In genomic region chr12:107934831-107935437, GRCm38 (mm10) we compare ENCODE assay signal across 11 mouse cellular contexts.
DNase-seq lines count a peak whose midpoint lies in the region; ATAC-seq and TF ChIP-seq lines count a peak whose summit lies in the region.
"Had no signal": no experiment of that assay in that cellular context is flagged by ENCODE, and none has a peak within 500 bp of the region (broad histone marks: within the 10 kb centered on the region; RNA-seq: fewer than 3 reads in every experiment).

No protein-coding gene starts in this region.

- H3K36me3 ChIP-seq in midbrain, postnatal 0 days (ENCODE audit: insufficient read depth, low read length), result no peaks in the 10 kb centered on the region

- no peak overlapping the region for H3K9ac ChIP-seq in midbrain, postnatal 0 days (replicated peaks; ENCODE audit: low read length, poor library complexity, severe bottlenecking)
- H3K9ac ChIP-seq: liver, postnatal 0 days had no signal

- H3K9me3 ChIP-seq in midbrain, postnatal 0 days (ENCODE audit: low read length), result no peaks in the 10 kb centered on the region

- H3K27ac ChIP-seq in layer of hippocampus, adult 2 months, result peak overlapping the region; percentile 78
- H3K27ac ChIP-seq in midbrain, postnatal 0 days (ENCODE audit: low read depth, low read length), result no peak overlapping the region

- no peaks in the 10 kb centered on the region for H3K27me3 ChIP-seq in midbrain, postnatal 0 days (ENCODE audit: insufficient read depth, low read length)

- TF ChIP-seq CTCF in layer of hippocampus, adult 2 months (conservative IDR thresholded peaks at IDR 0.05), result no peak
- TF ChIP-seq CTCF in brain, embryonic 14.5 days (IDR thresholded peaks at IDR 0.05; ENCODE audit: borderline replicate concordance, extremely low read depth, insufficient read depth, insufficient read length), result no peak
- TF ChIP-seq CTCF in midbrain, postnatal 0 days (IDR thresholded peaks at IDR 0.05), result no peak

- peak in 1 of 2 experiments; percentile 77 for DNase-seq in layer of hippocampus, adult 2 months (ENCODE audit: low spot score in 2 of 2)
- no peak for DNase-seq in layer of hippocampus, adult 9-10 months (ENCODE audit: low spot score)
- DNase-seq in brain, embryonic 14.5 days (ENCODE audit: low read depth), result peak; percentile 93
- peak; percentile 69 for DNase-seq in kidney, adult 11 months
- peak; percentile 83 for DNase-seq in midbrain, postnatal 0 days (ENCODE audit: low spot score)
- no peak for DNase-seq in gastrocnemius, postnatal 25 days
- DNase-seq in urinary bladder, postnatal 36 days (ENCODE audit: low spot score in 2 of 2), result no peak
- DNase-seq: gastrocnemius, postnatal 14 days; liver, postnatal 0 days had no signal

- TF ChIP-seq POLR2A in brain, embryonic 14.5 days (IDR thresholded peaks at IDR 0.05; ENCODE audit: borderline replicate concordance, extremely low read depth, insufficient read depth, insufficient read length, poor library complexity, severe bottlenecking), result no peak

- peak; percentile 61; the same call in 1 of the 2 replicates for ATAC-seq in midbrain, postnatal 0 days (ENCODE audit: low FRiP score)
- ATAC-seq in megakaryocyte, adult 5-6 weeks (ENCODE audit: poor library complexity, severe bottlenecking), result no peak
- ATAC-seq: activated CD4-positive, CD25-positive, alpha-beta regulatory T cell, adult 4 months; liver, postnatal 0 days had no signal

- H3K4me3 ChIP-seq in layer of hippocampus, adult 2 months, result peak overlapping the region; percentile 37; the same call in 1 of the 2 replicates
- H3K4me3 ChIP-seq in midbrain, postnatal 0 days (ENCODE audit: low read depth, low read length), result no peak overlapping the region

- 34% methylated on average over 19 of the region's 19 CpGs for WGBS in midbrain, postnatal 0 days

- H3K4me1 ChIP-seq in midbrain, postnatal 0 days (ENCODE audit: insufficient read depth, low read length), result peaks cover 33% of the 10 kb centered on the region

- peak overlapping the region; percentile 33 for H3K4me2 ChIP-seq in midbrain, postnatal 0 days (ENCODE audit: low read depth, low read length, poor library complexity, severe bottlenecking)

Comparison
In these comparisons a context has a peak if more than half of its experiments do, and no peak if none do; other contexts are left out.
1. DNase-seq: peak in brain, embryonic 14.5 days (single experiment), kidney, adult 11 months (single experiment) and midbrain, postnatal 0 days (single experiment); none in layer of hippocampus, adult 9-10 months (single experiment), gastrocnemius, postnatal 25 days (single experiment) and urinary bladder, postnatal 36 days (0 of 2).